Mouse (Mus musculus) ES-E14 (cell line): ENCODE results near the gene Sdc1.

Experiments used
- HCFC1 ChIP-seq: IDR thresholded peaks from 2 replicates; pipeline ENCODE4 v1.6.1; 2012; ENCODE audit warnings: low read length, inconsistent platforms, borderline replicate concordance; ENCODE audit not compliant: insufficient read depth
- MAFK ChIP-seq: IDR thresholded peaks from 2 replicates; pipeline ENCODE4 v1.6.1; 2014; ENCODE audit warnings: mild to moderate bottlenecking, low read depth, low read length, inconsistent platforms; ENCODE audit not compliant: insufficient read depth
- ZC3H11A ChIP-seq: IDR thresholded peaks from 2 replicates; pipeline ENCODE4 v1.6.1; 2012; ENCODE audit warnings: low read depth, mild to moderate bottlenecking, inconsistent platforms, low read length, borderline replicate concordance
- ZNF384 ChIP-seq: IDR thresholded peaks from 2 replicates; pipeline ENCODE4 v1.6.1; 2012; ENCODE audit warnings: low read depth, low read length, inconsistent platforms

- TF ChIP-seq HCFC1, result no peak
- TF ChIP-seq MAFK, result no peak
- TF ChIP-seq ZNF384, result no peak
- TF ChIP-seq ZC3H11A, result no peak
These were observed 11.3 kb upstream of the Sdc1 start for GRCm38 (mm10) chr12:8759779-8760178.
